Mouse (Mus musculus): ENCODE measurements around the gene Mcemp1.

The Mcemp1 gene

DNA sequence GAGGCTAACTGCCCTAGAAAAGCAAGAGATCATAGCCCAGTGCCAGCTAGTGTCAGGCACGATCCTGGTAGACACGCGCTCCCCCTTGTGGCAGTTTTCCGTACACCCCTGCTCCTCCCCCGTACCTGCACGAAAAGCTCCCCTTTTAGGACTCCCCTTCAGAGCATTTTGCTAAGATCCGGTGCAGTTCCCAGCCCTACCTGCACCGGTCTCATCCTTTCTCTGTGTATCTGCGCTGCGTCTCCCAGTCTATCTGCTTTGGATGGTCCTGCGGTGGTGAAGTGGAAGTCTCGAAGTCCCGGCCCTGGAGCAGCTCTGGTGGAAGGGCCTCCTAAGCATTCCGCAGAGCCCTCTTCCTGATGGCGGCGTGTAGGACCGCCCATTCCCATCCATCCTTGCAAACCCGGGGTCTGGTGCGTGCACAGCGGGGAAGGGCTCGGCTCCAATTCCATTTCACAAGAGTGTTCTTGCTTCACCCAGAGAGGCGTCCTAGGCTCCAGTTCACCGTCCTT lies 6.5 kb downstream of the Mcemp1 start, which contains the start of gene Fcor:
TSS of gene Fcor (minus strand) at position 383 of the 512 bp plus-strand sequence.
- DNase-seq (ENCODE audit: low spot score in 2 of 2), result peak; percentile 69 to 85

DNA sequence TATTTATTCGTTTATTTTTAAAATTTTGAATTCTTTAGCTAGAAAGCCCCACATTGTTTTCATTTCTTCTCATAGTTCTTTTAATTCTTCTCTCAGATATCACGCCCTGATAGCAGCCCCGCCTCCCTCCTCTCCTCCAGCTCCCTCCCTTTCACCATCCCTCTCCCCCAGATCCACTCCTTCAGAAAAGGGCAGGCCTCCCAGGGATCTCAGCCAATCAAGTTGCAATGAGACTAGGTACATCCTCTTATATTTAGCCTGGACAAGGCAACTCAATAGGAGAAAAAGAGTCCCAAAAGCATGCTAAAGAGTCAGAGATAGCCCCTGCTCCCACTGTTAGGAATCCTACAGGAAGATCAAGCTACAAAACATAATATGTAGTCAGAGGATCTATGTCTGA lies 9.1 kb downstream of the Mcemp1 start:
- no peak for DNase-seq (ENCODE audit: low spot score in 2 of 2)

DNA sequence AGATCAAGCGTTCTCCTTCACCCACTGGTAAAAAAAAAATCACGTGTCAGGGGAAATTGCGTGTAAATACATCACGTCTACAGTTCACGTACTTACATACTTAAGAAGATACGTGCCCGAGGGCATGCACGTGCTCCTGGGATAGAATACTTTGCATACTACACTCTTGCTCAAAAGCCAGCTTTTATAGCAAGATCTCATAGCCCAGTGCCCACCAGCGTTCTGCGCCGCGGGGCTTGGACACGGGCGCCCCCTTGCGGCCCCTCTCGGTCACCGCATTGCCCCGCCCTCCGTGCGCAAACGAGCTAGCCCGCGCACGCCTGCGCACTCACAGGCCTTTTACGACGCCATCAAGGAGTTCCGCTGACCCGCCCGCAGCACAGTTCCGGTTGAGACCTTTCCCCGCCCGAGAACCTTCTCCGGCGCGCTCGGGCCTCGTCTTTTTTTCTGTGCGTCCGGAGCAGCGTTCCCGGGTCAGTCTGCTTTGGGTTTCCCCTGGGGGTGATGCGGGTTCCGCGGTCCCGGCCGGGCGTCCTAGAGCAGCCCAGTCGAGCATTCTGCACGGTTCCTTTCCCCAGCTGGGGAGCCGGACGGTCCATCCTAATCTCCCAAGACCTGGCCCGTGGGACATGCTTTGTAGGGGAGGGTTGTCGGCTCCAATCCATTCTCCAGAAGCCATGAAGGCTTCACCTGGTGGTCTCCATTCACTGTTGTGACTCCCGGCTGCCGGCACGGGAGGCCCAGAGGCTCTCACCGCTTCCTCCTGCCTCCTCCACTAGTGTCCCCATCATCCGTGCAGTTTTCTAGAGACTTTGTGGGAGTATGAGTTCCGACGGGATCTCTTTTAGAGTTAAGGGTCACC lies 10.8 kb downstream of the Mcemp1 start, which contains the start of gene Trappc5:
TSS of gene Trappc5 (plus strand) at position 169 of the 862 bp plus-strand sequence.
- DNase-seq (ENCODE audit: low spot score in 2 of 2), result peak; percentile 90 to 96

DNA sequence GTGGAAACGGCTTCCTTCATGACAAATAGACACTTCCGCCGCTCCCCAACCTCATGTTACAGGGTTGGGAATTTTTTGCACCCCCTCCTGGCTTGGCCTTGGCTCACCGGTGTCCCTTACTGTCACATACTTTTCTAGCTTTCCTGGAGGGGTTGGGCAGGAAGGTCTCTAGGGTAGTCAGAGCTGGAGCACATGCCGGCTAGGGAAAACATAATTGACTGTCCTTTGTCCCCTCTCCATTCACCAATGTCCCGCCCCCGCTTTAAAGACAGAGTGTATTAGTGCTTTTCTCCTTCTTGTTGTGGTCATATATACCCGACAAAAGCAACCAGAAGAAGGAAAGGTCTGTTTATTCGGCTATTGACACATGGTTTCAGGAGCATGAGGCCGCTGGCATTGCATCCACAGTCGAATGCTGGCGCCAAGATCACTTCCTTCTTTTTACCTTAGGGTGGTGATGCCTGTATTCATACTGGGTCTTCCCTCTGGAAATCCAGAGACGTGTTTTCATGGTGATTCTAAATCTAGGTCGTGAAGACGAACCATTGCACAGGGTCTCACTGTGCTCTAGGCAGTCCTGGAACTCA lies 11.5 kb downstream of the Mcemp1 start:
- no peak for DNase-seq (ENCODE audit: low spot score in 2 of 2)

DNA sequence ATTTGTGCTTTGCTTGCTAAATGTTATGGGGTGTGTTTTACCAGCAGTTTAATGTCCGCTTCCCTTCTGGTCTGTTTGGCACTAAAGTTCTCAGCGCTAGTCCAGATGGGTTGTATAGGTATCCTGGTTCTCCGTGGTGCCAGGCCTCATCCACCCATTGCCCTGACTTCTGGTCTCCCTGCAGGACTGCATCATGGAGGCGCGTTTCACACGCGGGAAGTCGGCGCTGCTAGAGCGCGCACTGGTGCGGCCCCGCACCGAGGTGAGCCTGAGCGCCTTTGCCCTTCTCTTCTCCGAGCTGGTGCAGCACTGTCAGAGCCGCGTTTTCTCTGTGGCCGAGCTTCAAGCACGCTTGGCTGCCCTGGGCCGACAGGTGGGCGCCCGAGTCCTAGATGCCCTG lies 13.3 kb downstream of the Mcemp1 start:
- DNase-seq (ENCODE audit: low spot score in 2 of 2), result no peak

DNA sequence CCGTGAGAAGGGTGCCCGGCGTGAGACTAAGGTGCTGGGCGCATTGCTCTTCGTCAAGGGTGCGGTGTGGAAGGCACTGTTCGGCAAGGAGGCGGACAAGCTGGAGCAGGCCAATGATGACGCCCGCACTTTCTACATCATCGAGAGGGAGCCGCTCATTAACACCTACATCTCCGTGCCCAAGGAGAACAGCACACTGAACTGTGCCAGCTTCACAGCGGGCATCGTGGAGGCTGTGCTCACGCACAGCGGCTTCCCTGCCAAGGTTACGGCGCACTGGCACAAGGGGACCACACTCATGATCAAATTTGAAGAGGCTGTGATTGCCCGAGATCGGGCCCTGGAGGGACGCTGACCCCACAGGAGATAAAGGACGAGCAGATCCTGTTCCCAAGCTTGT lies 13.7 kb downstream of the Mcemp1 start:
- DNase-seq (ENCODE audit: low spot score in 2 of 2), result no peak

DNA sequence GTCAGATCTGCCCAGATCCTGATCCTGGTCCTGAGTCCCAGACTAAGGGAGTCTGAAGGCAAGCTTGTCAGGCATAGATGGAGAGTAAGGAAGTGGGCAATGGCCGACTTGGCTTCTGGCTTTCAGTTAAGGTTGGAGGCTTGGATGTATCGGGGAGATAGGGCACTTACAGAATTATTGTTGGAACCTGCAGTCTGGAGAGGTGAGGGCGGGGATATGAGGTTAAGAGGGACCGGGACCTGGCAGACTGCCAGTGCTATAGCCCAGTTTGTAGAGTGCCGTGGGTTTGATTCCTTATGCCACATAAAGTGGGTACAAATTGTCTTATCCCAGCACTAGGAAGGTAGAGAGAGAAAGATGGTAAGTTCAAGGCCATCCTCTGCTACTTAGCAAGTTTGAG lies 14.1 kb downstream of the Mcemp1 start:
- DNase-seq (ENCODE audit: low spot score in 2 of 2), result no peak

DNA sequence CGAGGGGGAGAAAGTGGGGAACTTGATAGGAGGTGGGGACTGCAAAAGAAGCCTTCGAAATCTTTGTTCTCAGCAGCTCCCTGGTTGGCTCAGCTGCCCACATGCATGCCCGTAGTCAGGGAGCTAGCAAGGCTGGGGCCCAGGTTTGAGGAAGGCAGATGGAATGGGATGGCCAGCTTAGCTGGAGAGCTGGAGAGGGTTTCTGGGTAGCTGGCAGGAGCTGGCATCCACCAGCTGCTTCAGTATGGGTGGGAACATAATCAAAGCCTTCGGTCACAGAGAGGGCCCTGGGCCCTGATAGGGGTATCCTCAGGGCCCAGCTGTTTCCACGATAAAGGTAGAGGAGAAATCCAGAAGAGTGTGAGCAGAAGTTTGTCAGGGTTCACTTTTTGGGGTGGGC lies 16.9 kb downstream of the Mcemp1 start:
- no peak for DNase-seq (ENCODE audit: low spot score in 2 of 2)

DNA sequence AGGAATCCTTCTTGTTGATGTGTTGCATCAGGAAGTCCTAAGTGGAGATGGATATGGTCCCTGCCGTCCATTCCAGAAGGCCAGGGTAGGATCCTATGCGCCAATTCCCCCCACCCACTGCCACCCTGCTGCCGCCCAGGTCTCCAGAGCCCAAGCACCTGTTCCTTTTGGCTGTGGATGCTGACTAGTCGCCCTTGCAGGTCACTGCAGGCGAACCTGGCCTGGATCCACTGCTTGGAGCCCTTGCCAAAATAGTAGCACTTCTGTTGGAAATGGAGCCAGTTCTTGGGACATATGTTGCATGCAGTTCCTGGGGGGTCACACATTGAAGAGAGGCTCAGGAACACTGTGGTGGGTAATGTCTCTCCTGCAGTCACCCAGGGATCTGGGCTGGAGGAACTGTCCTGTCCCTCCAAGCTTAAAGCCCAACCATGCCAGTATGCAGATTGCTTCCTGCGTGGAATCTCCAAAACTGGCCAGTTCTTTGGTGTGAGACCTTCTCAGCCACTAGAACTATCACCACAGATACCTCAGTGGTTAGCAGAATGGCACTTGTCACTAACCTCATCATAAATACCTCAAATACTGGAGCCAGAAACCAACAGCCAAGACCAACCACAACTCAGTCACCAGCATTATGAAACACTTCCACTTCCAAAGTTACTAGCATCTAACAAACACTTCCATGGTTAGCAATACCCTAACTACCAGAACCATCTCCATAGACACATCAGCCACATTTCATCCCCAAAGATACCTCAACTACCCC lies 18.0 kb downstream of the Mcemp1 start:
- DNase-seq (ENCODE audit: low spot score in 2 of 2), result no peak

DNA sequence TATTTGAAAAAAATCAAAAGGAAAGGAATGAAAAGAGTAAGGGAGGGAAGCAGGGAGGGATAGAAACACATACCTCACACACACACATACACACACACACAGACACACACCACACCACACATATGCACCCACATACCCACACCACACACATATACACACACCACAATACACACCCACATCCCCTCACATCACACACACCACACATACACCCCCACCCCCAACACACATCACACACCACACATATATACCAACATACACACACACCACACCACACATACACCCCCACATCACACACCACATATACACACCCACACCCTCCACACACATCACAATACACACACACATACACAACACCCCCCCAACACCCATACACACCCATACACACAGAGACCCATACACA lies 19.0 kb downstream of the Mcemp1 start:
- DNase-seq (ENCODE audit: low spot score in 2 of 2), result no peak

DNA sequence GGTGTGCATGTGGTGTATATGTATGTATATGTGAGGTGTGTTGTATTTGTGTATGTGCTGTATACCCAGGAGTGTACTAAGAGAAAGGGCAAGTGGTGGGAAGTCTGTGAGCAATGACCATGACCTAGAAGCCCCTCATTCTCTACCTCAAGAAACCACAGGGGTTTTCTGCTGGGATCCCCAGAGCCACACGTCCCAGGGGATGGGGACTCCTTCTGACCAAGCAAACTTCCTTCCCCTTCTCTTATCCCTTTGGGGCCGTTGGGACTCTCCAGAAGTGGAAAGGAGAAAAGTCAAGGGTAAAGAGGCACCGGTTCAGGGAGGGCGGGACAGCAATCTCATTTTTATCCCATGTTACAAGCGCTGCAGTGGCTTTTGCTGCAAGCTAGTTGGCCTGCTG lies 19.9 kb downstream of the Mcemp1 start:
- DNase-seq (ENCODE audit: low spot score in 2 of 2), result no peak

DNA sequence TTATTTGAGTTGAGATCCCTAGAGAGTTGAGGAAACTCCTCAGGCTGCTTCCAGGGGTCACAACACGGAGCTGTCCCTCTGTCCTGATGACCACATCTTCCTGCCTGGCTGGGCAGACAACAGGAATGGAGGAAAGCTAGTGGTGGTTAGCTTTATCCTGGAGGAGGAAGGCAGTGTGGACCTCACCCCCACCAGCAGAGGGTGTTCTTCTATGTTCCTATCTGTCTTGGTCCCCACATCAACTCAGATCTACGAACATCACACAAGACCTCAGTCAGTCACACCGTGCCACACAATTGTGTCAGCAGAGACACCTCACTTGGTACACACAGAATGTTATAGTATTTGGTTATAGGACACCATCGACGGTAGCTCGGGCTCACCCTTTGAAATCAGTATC lies 22.0 kb downstream of the Mcemp1 start:
- DNase-seq (ENCODE audit: low spot score in 2 of 2), result no peak

DNA sequence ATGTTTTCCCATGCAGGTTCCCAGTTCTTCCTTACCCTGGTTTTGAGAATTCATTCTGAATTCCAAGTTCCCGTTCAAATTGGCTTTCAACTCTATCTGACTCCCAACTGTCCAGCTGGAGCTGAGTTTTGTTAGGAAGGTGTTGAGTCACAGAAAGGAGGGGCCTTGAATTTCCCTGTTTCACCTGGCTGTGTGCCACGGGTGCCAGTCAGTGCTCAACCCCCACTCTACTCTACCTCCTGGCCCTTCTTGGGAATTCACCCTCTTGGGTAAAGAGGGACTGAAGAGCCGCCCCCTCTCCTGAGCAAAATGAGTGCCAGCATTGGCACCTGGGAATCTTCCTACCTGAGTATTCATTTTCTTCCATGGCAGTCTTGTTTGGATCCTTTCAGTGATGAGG lies 25.2 kb downstream of the Mcemp1 start:
- DNase-seq (ENCODE audit: low spot score in 2 of 2), result no peak

DNA sequence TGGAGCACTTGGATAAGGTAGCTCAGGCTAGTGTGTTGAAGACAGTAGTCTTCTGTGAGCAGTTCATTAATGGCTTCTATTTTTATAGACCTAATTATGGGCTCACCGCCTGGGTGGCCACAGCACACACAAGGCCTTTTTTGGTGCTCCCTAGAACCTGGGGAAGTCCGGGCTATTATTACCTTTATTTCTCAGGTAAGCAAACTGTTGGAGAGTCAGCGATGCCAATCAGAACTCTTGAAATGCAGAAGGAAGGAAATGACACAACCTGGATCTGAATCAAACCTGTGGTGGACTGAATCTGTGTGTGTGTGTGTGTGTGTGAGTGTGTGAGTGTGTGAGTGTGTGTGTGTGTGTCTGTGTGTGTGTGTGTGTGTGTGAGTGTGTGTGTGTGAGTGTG lies 28.6 kb downstream of the Mcemp1 start, which contains the start of gene Fcer2a:
TSS of gene Fcer2a (minus strand) at position 55 of the 400 bp plus-strand sequence.
- peak in 1 of 2 experiments; percentile 58 for DNase-seq (ENCODE audit: low spot score in 2 of 2)

DNA sequence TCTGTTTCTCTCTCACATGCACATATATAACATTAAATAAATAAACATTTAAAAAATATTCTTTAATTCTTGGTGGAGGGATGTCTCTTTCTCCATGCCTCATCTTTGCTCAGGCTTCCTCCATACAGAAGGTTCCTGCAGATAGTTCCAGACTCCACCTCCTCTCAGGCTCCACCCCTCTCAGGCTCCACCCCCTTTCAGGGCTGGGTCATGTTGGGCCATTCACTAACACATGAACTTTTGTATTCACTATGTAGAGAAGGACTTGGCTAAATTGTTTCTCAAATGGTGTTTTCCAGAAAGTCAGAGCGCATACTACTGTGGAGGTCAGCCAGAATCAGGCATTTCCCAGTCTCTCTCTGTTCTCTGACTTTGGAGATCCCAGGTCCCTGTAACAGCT lies 35.9 kb downstream of the Mcemp1 start:
- DNase-seq (ENCODE audit: low spot score in 2 of 2), result no peak

DNA sequence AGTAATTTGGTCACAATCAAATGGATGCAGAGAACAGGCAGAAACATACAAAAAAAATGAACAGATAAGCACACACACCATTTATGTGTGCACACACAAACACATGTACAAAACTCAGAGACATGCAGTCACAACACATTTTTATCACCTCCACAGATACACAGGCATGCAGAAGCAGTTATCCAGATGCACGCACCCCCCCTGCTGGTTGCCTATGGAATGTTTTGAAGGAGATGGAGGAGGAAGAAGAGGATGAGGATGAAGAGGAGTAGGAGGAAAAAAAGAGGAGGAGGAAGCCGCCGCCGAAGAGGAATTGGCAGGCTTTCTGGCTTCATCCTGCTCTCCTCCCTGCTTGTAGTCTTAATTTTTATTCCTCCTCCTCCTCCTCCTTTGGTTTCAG lies 40.2 kb downstream of the Mcemp1 start:
- DNase-seq (ENCODE audit: low spot score in 2 of 2), result no peak

DNA sequence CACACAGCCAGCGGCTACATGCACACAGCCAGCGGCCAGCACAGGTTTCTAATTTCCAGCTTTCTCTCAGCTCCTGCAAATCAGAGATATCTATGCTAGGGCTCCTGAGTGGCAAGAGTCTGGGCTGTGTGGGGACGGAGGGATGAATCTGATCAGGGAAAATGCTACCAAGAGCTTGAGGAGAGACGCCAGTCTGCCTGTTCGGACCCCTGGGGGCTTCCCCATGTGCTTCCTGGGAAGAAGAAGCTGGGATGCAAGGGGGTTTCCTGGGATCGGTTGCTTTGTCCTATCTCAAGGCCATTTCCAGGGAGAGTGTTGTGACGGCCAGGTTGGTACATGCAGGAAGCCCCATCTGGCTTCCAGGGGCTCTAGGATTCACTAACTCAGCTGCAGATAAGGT lies 42.1 kb downstream of the Mcemp1 start:
- DNase-seq (ENCODE audit: low spot score in 2 of 2), result no peak

DNA sequence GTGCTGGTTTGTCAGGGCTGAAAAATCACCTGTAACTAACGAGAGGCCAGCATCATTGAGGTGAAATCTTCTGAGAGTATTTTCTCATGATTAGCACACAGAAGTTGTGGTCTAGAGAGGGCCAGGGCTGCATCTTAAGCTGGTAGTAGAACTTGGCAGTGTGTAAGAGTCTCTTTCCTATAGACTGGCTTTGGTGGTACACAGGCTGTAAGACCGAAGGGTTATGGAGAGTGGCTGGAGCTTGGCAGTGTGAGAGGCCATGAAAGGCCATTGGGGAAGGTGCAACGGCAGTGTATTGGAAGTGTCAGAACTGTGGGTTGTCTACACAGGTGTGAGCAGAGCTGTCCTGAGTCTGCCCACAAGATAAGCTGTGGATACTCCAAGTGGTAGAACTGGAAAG lies 44.8 kb downstream of the Mcemp1 start:
- DNase-seq (ENCODE audit: low spot score in 2 of 2), result no peak

DNA sequence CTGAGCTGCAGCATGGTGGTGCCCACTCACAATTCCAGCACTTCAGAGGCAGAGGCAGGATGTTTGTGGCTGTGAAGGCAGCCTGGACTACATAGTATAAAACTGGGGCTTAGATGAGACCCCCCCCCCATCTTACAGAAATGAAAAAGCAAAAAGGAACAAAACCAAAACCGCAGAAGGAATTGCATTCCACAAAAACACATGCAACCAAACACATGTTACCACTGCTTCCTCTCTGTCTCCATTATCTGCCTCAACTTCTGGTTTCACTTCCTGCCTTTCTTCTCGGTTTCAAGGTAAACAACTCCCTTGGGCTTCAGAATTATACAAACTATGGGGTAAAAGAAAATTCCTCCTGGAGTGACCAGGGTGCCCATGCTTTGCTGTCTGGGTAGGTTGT lies 46.1 kb downstream of the Mcemp1 start:
- DNase-seq (ENCODE audit: low spot score in 2 of 2), result peak in 1 of 2 experiments; percentile 37

DNA sequence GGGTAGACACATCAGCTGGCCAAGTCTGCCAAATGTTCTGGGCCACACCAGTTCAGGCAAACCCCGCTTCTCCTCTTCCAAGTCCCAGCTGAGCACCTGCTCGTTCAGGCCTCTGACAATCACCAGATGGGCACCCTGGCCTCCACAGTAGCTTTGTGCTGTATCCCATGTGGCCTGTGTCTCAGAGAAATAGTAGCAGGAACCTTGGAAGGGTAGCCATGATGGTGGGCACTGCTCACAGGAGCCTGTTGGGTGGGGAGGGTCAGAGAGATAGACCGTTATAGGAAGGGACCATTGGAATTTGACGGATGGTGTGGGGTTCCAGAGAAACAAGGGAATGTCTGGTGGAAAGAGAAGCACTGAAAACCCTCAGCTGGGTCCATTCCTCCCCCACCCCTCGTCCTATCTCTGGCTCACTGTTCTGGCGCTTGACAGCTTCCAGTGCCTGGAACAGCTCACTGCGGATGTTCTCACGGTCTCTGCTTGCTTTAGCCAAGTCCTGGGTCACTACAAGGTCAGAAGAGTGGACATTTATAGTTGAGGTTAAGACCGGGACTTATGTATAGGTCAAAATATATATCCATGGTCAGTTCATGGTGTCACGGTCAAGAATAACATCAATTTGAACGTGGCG lies 51.9 kb downstream of the Mcemp1 start:
- no peak for DNase-seq (ENCODE audit: low spot score in 2 of 2)

DNA sequence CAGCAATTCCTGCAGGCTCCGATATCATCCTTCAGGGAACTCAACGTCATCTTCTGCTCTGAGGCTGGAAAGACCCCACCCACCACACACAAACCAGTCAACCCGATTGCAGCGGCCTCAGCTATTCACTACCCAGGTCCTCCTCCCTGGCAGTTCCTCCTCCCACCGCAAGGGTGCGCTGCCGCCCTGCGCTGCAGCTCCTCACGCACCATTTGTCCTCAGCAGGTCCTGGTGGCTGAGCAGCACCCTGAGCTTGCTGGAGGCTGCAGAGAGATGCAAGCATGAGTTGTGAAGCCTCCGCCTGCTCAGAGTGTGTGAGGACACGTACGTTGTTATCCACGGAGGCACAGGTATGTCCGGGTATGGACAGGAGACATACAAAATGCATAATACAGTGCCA lies 53.0 kb downstream of the Mcemp1 start:
- DNase-seq (ENCODE audit: low spot score in 2 of 2), result peak; percentile 37 to 76

Measured in natural killer cell, adult 2 months (primary cell).